Mouse (Mus musculus): Measurements from ENCODE around the gene Lhfpl2. TPM values are rescaled to one million over a fixed set of nuclear protein-coding genes. Genes with fewer than 3 reads are reported as not detected.

The Lhfpl2 gene
- polyA plus RNA-seq, 1 experiment: 35.7 TPM

DNA sequence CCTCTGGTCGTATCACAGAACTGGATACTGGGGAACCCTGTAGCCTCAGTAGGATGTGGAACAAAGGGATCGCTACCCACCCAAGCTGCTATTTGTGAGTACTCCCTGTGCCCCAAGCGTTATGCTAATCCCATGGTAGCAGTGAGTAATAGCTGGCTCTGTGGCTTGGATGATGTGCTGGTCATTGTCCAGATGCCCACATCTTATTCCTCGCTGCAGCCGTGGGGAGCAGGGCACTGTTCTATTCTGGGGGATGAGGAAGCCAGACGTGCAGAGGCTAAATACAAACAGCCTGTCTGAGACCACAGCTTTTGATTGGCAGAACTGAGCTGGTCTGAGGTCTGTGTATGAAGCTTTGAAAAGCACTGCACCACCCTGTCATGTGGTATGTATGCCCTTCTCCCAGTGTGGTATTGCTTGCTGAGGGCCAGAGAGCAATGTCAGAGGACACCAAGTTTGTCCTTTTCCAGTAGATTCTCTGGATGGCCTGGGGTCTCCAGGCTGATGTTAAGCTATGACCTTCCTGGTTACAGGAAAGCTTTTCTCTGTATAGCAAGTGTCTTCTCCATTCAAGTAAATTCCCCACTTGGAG lies 111.8 kb downstream of the Lhfpl2 start:
- Histone ChIP-seq H3K79me2 (ENCODE audit: control insufficient read depth, insufficient read depth) (peaks cover 34% of the 10 kb centered on the region), H3ac (ENCODE audit: control insufficient read depth, insufficient read length) (no peak overlapping the region), H3K4me2 (ENCODE audit: low read depth) (peak overlapping the region; percentile 59), H3K27me3 (ENCODE audit: control insufficient read depth, insufficient read depth, insufficient read length) (no peaks in the 10 kb centered on the region), H3K36me3 (ENCODE audit: control insufficient read depth, insufficient read depth) (no peaks in the 10 kb centered on the region), H3K4me3 (no peak overlapping the region)
- TF ChIP-seq POLR2A (IDR thresholded peaks at IDR 0.05; ENCODE audit: insufficient read length, low read depth): peak; percentile 27
- TF ChIP-seq E2F4 (IDR thresholded peaks at IDR 0.05; ENCODE audit: insufficient read depth): no peak
- TF ChIP-seq USF1 (IDR thresholded peaks at IDR 0.05; ENCODE audit: low read depth): peak; percentile 52
- peak in 1 of 3 experiments; percentile 66 for TF ChIP-seq MYOD1 (IDR thresholded peaks at IDR 0.05; ENCODE audit: control insufficient read depth in 1 of 3, insufficient read length in 2 of 3, low read depth in 2 of 3)
- TF ChIP-seq MYOG (IDR thresholded peaks at IDR 0.05; ENCODE audit: control insufficient read depth in 1 of 3, insufficient read depth in 1 of 3, insufficient read length in 2 of 3, low read depth in 2 of 3): peak in 1 of 3 experiments; percentile 35

GRCm38 (mm10) chr13:94171612-94172011 lies 114.0 kb downstream of the Lhfpl2 start:
- TF ChIP-seq SRF (IDR thresholded peaks at IDR 0.05; ENCODE audit: control insufficient read depth, insufficient read length, low read depth): no peak
- TF ChIP-seq USF1 (IDR thresholded peaks at IDR 0.05; ENCODE audit: low read depth): no peak
- TF ChIP-seq POLR2AphosphoS2 (IDR thresholded peaks at IDR 0.05; ENCODE audit: insufficient read length, low read depth): no peak
- TF ChIP-seq MYOG (IDR thresholded peaks at IDR 0.05; ENCODE audit: control insufficient read depth in 1 of 3, insufficient read depth in 1 of 3, insufficient read length in 2 of 3, low read depth in 2 of 3): no peak
- TF ChIP-seq MAX (IDR thresholded peaks at IDR 0.05; ENCODE audit: low read depth): no peak
- TF ChIP-seq POLR2A (IDR thresholded peaks at IDR 0.05; ENCODE audit: insufficient read length, low read depth): no peak
- TF ChIP-seq TCF3 (IDR thresholded peaks at IDR 0.05; ENCODE audit: insufficient read length, low read depth): no peak
- no peak for TF ChIP-seq TCF12 (IDR thresholded peaks at IDR 0.05; ENCODE audit: insufficient read depth, poor library complexity, severe bottlenecking)
- TF ChIP-seq MYOD1 (IDR thresholded peaks at IDR 0.05; ENCODE audit: control insufficient read depth in 1 of 3, insufficient read length in 2 of 3, low read depth in 2 of 3): no peak
- no peak for TF ChIP-seq CEBPB (IDR thresholded peaks at IDR 0.05; ENCODE audit: insufficient read depth, poor library complexity, severe bottlenecking)
- no peak for TF ChIP-seq REST (IDR thresholded peaks at IDR 0.05; ENCODE audit: insufficient read depth, insufficient read length)
- no peak for TF ChIP-seq E2F4 (IDR thresholded peaks at IDR 0.05; ENCODE audit: insufficient read depth)
- Histone ChIP-seq H3K4me3 (no peak overlapping the region), H3K36me3 (ENCODE audit: control insufficient read depth, insufficient read depth) (no peaks in the 10 kb centered on the region), H3K4me2 (ENCODE audit: low read depth) (no peak overlapping the region), H3K79me2 (ENCODE audit: control insufficient read depth, insufficient read depth) (peaks cover 39% of the 10 kb centered on the region), H3ac (ENCODE audit: control insufficient read depth, insufficient read length) (no peak overlapping the region), H3K27me3 (ENCODE audit: control insufficient read depth, insufficient read depth, insufficient read length) (no peaks in the 10 kb centered on the region)

- no peak for TF ChIP-seq E2F4 (IDR thresholded peaks at IDR 0.05; ENCODE audit: insufficient read depth)
- no peak for TF ChIP-seq POLR2AphosphoS2 (IDR thresholded peaks at IDR 0.05; ENCODE audit: insufficient read length, low read depth)
- TF ChIP-seq CEBPB (IDR thresholded peaks at IDR 0.05; ENCODE audit: insufficient read depth, poor library complexity, severe bottlenecking): no peak
- TF ChIP-seq TCF3 (IDR thresholded peaks at IDR 0.05; ENCODE audit: insufficient read length, low read depth): no peak
- no peak for TF ChIP-seq USF1 (IDR thresholded peaks at IDR 0.05; ENCODE audit: low read depth)
- TF ChIP-seq POLR2A (IDR thresholded peaks at IDR 0.05; ENCODE audit: insufficient read length, low read depth): no peak
- no peak for TF ChIP-seq REST (IDR thresholded peaks at IDR 0.05; ENCODE audit: insufficient read depth, insufficient read length)
- no peak for TF ChIP-seq MYOG (IDR thresholded peaks at IDR 0.05; ENCODE audit: control insufficient read depth in 1 of 3, insufficient read depth in 1 of 3, insufficient read length in 2 of 3, low read depth in 2 of 3)
- TF ChIP-seq MYOD1 (IDR thresholded peaks at IDR 0.05; ENCODE audit: control insufficient read depth in 1 of 3, insufficient read length in 2 of 3, low read depth in 2 of 3): no peak
- TF ChIP-seq SRF (IDR thresholded peaks at IDR 0.05; ENCODE audit: control insufficient read depth, insufficient read length, low read depth): no peak
- TF ChIP-seq MAX (IDR thresholded peaks at IDR 0.05; ENCODE audit: low read depth): no peak
- no peak for TF ChIP-seq TCF12 (IDR thresholded peaks at IDR 0.05; ENCODE audit: insufficient read depth, poor library complexity, severe bottlenecking)
- peaks cover 5% of the 10 kb centered on the region for H3K36me3 ChIP-seq (ENCODE audit: control insufficient read depth, insufficient read depth)
- no peaks in the 10 kb centered on the region for H3K27me3 ChIP-seq (ENCODE audit: control insufficient read depth, insufficient read depth, insufficient read length)
- H3K79me2 ChIP-seq (ENCODE audit: control insufficient read depth, insufficient read depth): peaks cover 37% of the 10 kb centered on the region
- H3K4me2 ChIP-seq (ENCODE audit: low read depth): no peak overlapping the region
- H3K4me3 ChIP-seq: no peak overlapping the region
- H3ac ChIP-seq (ENCODE audit: control insufficient read depth, insufficient read length): no peak overlapping the region
Measured at GRCm38 (mm10) chr13:94172533-94173310, 115.1 kb downstream of the Lhfpl2 start.

DNA sequence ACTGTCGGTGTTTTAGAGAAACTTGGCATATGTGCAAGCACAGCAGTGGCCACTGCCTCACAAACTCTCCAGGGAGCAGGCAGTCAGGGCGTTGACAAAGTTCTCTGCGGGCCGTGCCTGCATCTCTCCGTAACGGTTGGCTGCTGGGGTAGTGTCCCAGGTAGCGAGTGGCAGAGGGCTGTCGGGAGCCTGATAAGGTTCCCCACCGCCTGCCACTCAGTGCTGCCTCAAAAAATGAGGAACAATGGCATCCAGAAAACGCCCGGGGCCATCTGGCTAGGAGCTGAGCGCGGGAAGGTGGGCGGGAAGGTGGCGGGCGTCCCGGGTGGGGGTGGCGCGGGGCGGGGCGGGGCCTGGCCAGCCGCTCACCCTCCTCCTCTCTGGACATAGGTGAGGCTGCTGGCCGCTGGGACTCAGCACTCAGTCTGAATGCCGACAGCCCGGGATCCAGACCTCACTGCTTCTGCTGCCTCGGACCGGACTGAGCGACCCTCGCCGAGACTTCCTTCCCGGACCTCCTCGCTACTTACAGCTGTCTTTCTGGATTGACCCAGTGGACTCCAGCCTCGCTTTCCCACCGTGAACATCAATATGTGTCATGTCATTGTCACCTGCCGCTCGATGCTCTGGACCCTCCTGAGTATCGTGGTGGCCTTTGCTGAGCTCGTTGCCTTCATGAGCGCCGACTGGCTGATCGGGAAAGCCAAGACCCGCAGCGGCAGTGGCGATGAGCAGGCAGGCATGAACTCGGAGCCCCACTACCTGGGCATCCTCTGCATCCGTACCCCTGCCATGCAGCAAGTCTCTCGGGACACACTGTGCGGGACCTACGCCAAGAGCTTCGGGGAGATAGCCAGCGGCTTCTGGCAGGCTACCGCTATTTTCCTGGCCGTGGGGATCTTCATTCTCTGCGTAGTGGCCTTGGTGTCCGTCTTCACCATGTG lies 116.3 kb downstream of the Lhfpl2 start:
- H3ac ChIP-seq (ENCODE audit: control insufficient read depth, insufficient read length): no peak overlapping the region
- peaks cover 35% of the 10 kb centered on the region for H3K79me2 ChIP-seq (ENCODE audit: control insufficient read depth, insufficient read depth)
- no peak overlapping the region for H3K4me3 ChIP-seq
- no peak for TF ChIP-seq TCF12 (IDR thresholded peaks at IDR 0.05; ENCODE audit: insufficient read depth, poor library complexity, severe bottlenecking)
- no peak for TF ChIP-seq USF1 (IDR thresholded peaks at IDR 0.05; ENCODE audit: low read depth)
- TF ChIP-seq SRF (IDR thresholded peaks at IDR 0.05; ENCODE audit: control insufficient read depth, insufficient read length, low read depth): no peak
- TF ChIP-seq REST (IDR thresholded peaks at IDR 0.05; ENCODE audit: insufficient read depth, insufficient read length): no peak
- TF ChIP-seq POLR2A (IDR thresholded peaks at IDR 0.05; ENCODE audit: insufficient read length, low read depth): no peak
- no peak for TF ChIP-seq E2F4 (IDR thresholded peaks at IDR 0.05; ENCODE audit: insufficient read depth)
- no peak for TF ChIP-seq CEBPB (IDR thresholded peaks at IDR 0.05; ENCODE audit: insufficient read depth, poor library complexity, severe bottlenecking)
- TF ChIP-seq POLR2AphosphoS2 (IDR thresholded peaks at IDR 0.05; ENCODE audit: insufficient read length, low read depth): no peak
- no peak for TF ChIP-seq MYOD1 (IDR thresholded peaks at IDR 0.05; ENCODE audit: control insufficient read depth in 1 of 3, insufficient read length in 2 of 3, low read depth in 2 of 3)
- no peak for TF ChIP-seq TCF3 (IDR thresholded peaks at IDR 0.05; ENCODE audit: insufficient read length, low read depth)
- TF ChIP-seq MYOG (IDR thresholded peaks at IDR 0.05; ENCODE audit: control insufficient read depth in 1 of 3, insufficient read depth in 1 of 3, insufficient read length in 2 of 3, low read depth in 2 of 3): no peak
- TF ChIP-seq MAX (IDR thresholded peaks at IDR 0.05; ENCODE audit: low read depth): no peak
- H3K4me2 ChIP-seq (ENCODE audit: low read depth): no peak overlapping the region
- H3K27me3 ChIP-seq (ENCODE audit: control insufficient read depth, insufficient read depth, insufficient read length): no peaks in the 10 kb centered on the region
- H3K36me3 ChIP-seq (ENCODE audit: control insufficient read depth, insufficient read depth): peaks cover 8% of the 10 kb centered on the region
